Mouse (Mus musculus) liver, embryonic 11.5 days (tissue): ENCODE measurements around the gene Arhgap9. TPM values are rescaled to one million over a fixed set of nuclear protein-coding genes. Genes with fewer than 3 reads are reported as not detected.

Experiments
- ATAC-seq: fragments of 200-750 bp; cut with Nextera tagmentation; replicated peaks from 2 replicates; pipeline ENCODE4 v1.8.0; 2017; ENCODE audit warnings: moderate number of reproducible peaks, mild to moderate bottlenecking, moderate TSS enrichment, moderate library complexity; ENCODE audit not compliant: low FRiP score
- DNase-seq: peaks from one replicate; pipeline ENCODE4 v3.0.0-alpha.2; 2017; ENCODE audit warnings: low spot score
- H3K27ac ChIP-seq: fragments of 300-500 bp; sonication (generic); 2 replicates; pipeline ENCODE4 v1.5.1; 2014; ENCODE audit warnings: mild to moderate bottlenecking, low read depth, low read length, control low read depth
- H3K27me3 ChIP-seq: fragments of 300-500 bp; sonication (generic); replicated peaks from 2 replicates; pipeline ENCODE4 v1.6.1; 2014; ENCODE audit warnings: low read length, mixed read lengths; ENCODE audit not compliant: control insufficient read depth, insufficient read depth
- H3K36me3 ChIP-seq: fragments of 300-500 bp; sonication (generic); 2 replicates; pipeline ENCODE4 v1.6.1; 2014; ENCODE audit warnings: mild to moderate bottlenecking, low read length, moderate library complexity, mixed read lengths; ENCODE audit not compliant: control insufficient read depth, insufficient read depth
- H3K4me1 ChIP-seq: fragments of 300-500 bp; sonication (generic); replicated peaks from 2 replicates; pipeline ENCODE4 v1.6.1; 2014; ENCODE audit warnings: low read length, mixed read lengths; ENCODE audit not compliant: control insufficient read depth, insufficient read depth
- H3K4me2 ChIP-seq: fragments of 300-500 bp; sonication (generic); 2 replicates; pipeline ENCODE4 v1.6.1; 2014; ENCODE audit warnings: mild to moderate bottlenecking, control low read depth, moderate library complexity
- H3K4me3 ChIP-seq: fragments of 300-500 bp; sonication (generic); 2 replicates; pipeline ENCODE4 v1.5.1; 2014; ENCODE audit warnings: low read depth, low read length, control low read depth
- H3K9ac ChIP-seq: fragments of 300-500 bp; sonication (generic); 2 replicates; pipeline ENCODE4 v1.6.1; 2014; ENCODE audit warnings: low read depth, low read length, control low read depth
- H3K9me3 ChIP-seq: fragments of 300-500 bp; sonication (generic); 2 replicates; pipeline ENCODE4 v1.6.1; 2016; ENCODE audit warnings: low read length, inconsistent platforms, mixed read lengths; ENCODE audit not compliant: control insufficient read depth
- WGBS: fragments of 180-500 bp; shearing (Covaris S2); extraction: QIAGEN DNeasy Blood & Tissue Kit; methylation state at CpG from one replicate; pipeline ENCODE4 v1.1.7; 2014; 5-methylcytosine and 5-hydroxymethylcytosine counted together
- polyA plus RNA-seq: library from polyadenylated mRNA; unstranded; fragments of >200 nt; fragmentation: Nextera tagmentation; extraction: Ambion mirVana; gene quantifications from 2 replicates; pipeline ENCODE4 v1.2.1, GENCODE M21; 2014

Arhgap9 gene
- 22.0 and 24.4 TPM in 2 replicates for polyA plus RNA-seq

GRCm38 (mm10) chr10:127321621-127322020 lies at the start of gene Arhgap9:
Gene Arhgap9, plus strand, starts transcription at chr10:127321964.
- Histone ChIP-seq H3K27me3 (peaks cover 14% of the 10 kb centered on the region), H3K9me3 (no peaks in the 10 kb centered on the region), H3K4me2 (peak within 1 kb of the TSS; percentile 54; the same call in 1 of the 2 replicates), H3K4me1 (peaks cover 36% of the 10 kb centered on the region), H3K4me3 (no peak within 1 kb of the TSS), H3K27ac (no peak within 1 kb of the TSS), H3K9ac (no peak within 1 kb of the TSS), H3K36me3 (no peaks in the 10 kb centered on the region)
- WGBS = 75% methylated on average over 3 of the region's 3 CpGs
- no peak for DNase-seq
- no peak for ATAC-seq

GRCm38 (mm10) chr10:127272371-127272770 lies 49.4 kb upstream of the Arhgap9 start:
- Histone ChIP-seq H3K9me3 (no peaks in the 10 kb centered on the region), H3K4me1 (peaks cover 32% of the 10 kb centered on the region), H3K36me3 (peaks cover 39% of the 10 kb centered on the region), H3K9ac (no peak overlapping the region), H3K27me3 (no peaks in the 10 kb centered on the region), H3K4me2 (no peak overlapping the region), H3K27ac (no peak overlapping the region), H3K4me3 (no peak overlapping the region)
- ATAC-seq (no peak), DNase-seq (no peak)
- 82% methylated on average over 5 of the region's 5 CpGs for WGBS

GRCm38 (mm10) chr10:127274261-127275022 lies 47.3 kb upstream of the Arhgap9 start:
- no peak overlapping the region for H3K4me2 ChIP-seq
- no peak overlapping the region for H3K9ac ChIP-seq
- peaks cover 49% of the 10 kb centered on the region for H3K36me3 ChIP-seq
- no peak overlapping the region for H3K4me3 ChIP-seq
- peaks cover 17% of the 10 kb centered on the region for H3K4me1 ChIP-seq
- H3K27me3 ChIP-seq = no peaks in the 10 kb centered on the region
- no peaks in the 10 kb centered on the region for H3K9me3 ChIP-seq
- H3K27ac ChIP-seq = no peak overlapping the region
- DNase-seq = no peak
- ATAC-seq = peak; percentile 53
- 82% methylated on average over 11 of the region's 11 CpGs for WGBS

GRCm38 (mm10) chr10:127279730-127280129 lies 42.0 kb upstream of the Arhgap9 start:
- DNase-seq = no peak
- Histone ChIP-seq H3K4me1 (no peaks in the 10 kb centered on the region), H3K27me3 (no peaks in the 10 kb centered on the region), H3K36me3 (peaks cover 72% of the 10 kb centered on the region), H3K9ac (no peak overlapping the region), H3K27ac (no peak overlapping the region), H3K4me3 (no peak overlapping the region), H3K4me2 (no peak overlapping the region), H3K9me3 (no peaks in the 10 kb centered on the region)
- no peak for ATAC-seq
- WGBS = 72% methylated on average over 2 of the region's 2 CpGs

- Histone ChIP-seq H3K27ac (no peak overlapping the region), H3K36me3 (peaks cover 73% of the 10 kb centered on the region), H3K27me3 (no peaks in the 10 kb centered on the region), H3K4me3 (no peak overlapping the region), H3K9me3 (no peaks in the 10 kb centered on the region), H3K9ac (no peak overlapping the region), H3K4me2 (no peak overlapping the region), H3K4me1 (peaks cover 7% of the 10 kb centered on the region)
- ATAC-seq = no peak
- DNase-seq = no peak
- WGBS = 87% methylated on average over 8 of the region's 8 CpGs
Observed at GRCm38 (mm10) chr10:127281316-127281715, 40.4 kb upstream of the Arhgap9 start.

- Histone ChIP-seq H3K27ac (0 out of 2 replicates have a peak overlapping the region, but pooled peaks have one; percentile 8), H3K4me2 (no peak overlapping the region), H3K36me3 (peaks cover 72% of the 10 kb centered on the region), H3K27me3 (no peaks in the 10 kb centered on the region), H3K9me3 (no peaks in the 10 kb centered on the region), H3K9ac (no peak overlapping the region), H3K4me3 (no peak overlapping the region), H3K4me1 (peaks cover 21% of the 10 kb centered on the region)
- DNase-seq = no peak
- 83% methylated on average over 13 of the region's 13 CpGs for WGBS
- no peak for ATAC-seq
Observed at GRCm38 (mm10) chr10:127282620-127283215, 39.0 kb upstream of the Arhgap9 start.

- ATAC-seq = no peak
- H3K9me3 ChIP-seq = no peaks in the 10 kb centered on the region
- no peaks in the 10 kb centered on the region for H3K27me3 ChIP-seq
- no peak overlapping the region for H3K9ac ChIP-seq
- peaks cover 24% of the 10 kb centered on the region for H3K4me1 ChIP-seq
- 0 out of 2 replicates have a peak overlapping the region, but pooled peaks have one; percentile 8 for H3K4me3 ChIP-seq
- H3K36me3 ChIP-seq = peaks cover 64% of the 10 kb centered on the region
- no peak overlapping the region for H3K4me2 ChIP-seq
- no peak for DNase-seq
- WGBS = 95% methylated on average over 7 of the region's 7 CpGs
- H3K27ac ChIP-seq = no peak overlapping the region
Observed at GRCm38 (mm10) chr10:127284105-127284622, 37.6 kb upstream of the Arhgap9 start.

DNA sequence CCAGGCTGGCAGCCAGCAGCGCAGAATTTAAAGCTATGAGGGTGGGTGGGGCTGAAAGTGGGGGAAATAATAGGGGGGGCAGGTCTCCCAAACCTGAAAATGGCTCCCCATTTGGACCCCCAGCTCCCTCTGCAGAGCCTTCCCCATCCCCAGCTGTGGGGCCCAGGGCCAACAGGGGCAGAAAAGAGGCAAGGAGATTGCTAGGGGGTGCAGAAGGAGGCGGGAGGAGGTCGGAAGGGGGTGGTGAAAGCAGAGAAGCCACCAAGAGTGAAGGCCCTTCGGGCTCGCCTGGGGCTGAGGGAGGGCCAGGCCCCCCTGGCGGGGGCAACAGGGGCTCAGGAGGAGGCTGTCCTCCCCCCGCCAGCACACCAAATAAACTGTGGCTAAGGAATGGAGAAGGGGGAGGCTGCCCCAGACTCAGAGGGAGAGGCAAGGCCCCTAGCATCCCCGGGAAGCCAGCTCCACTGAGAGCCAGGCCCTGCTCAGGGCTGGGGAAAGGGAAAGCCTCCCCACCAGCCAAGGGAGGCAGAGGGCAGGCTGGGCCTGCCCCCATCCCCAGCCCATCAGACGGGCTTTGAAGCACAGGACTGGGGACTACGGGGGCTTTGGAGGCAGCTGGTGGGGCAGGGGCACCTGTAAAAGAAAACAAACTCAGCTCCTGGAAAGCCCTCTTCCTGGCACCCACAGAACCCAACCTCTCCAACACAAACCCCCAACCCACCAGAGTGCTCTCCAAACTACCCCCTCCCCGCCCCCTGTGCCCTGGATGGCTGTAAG lies 36.9 kb upstream of the Arhgap9 start:
- DNase-seq (no peak), ATAC-seq (no peak)
- H3K36me3 ChIP-seq = peaks cover 58% of the 10 kb centered on the region
- no peak overlapping the region for H3K9ac ChIP-seq
- no peak overlapping the region for H3K27ac ChIP-seq
- H3K27me3 ChIP-seq = no peaks in the 10 kb centered on the region
- WGBS = 82% methylated on average over 11 of the region's 11 CpGs
- no peaks in the 10 kb centered on the region for H3K9me3 ChIP-seq
- H3K4me2 ChIP-seq = no peak overlapping the region
- H3K4me1 ChIP-seq = peaks cover 31% of the 10 kb centered on the region
- H3K4me3 ChIP-seq = no peak overlapping the region
